Mouse (Mus musculus): ENCODE data around the gene Hint1. TPM values are rescaled to one million over a fixed set of nuclear protein-coding genes. Genes with fewer than 3 reads are reported as not detected.

Gene Hint1
- 311 and 346 TPM in 2 replicates for polyA plus RNA-seq (2012; rRNA removed)

DNA sequence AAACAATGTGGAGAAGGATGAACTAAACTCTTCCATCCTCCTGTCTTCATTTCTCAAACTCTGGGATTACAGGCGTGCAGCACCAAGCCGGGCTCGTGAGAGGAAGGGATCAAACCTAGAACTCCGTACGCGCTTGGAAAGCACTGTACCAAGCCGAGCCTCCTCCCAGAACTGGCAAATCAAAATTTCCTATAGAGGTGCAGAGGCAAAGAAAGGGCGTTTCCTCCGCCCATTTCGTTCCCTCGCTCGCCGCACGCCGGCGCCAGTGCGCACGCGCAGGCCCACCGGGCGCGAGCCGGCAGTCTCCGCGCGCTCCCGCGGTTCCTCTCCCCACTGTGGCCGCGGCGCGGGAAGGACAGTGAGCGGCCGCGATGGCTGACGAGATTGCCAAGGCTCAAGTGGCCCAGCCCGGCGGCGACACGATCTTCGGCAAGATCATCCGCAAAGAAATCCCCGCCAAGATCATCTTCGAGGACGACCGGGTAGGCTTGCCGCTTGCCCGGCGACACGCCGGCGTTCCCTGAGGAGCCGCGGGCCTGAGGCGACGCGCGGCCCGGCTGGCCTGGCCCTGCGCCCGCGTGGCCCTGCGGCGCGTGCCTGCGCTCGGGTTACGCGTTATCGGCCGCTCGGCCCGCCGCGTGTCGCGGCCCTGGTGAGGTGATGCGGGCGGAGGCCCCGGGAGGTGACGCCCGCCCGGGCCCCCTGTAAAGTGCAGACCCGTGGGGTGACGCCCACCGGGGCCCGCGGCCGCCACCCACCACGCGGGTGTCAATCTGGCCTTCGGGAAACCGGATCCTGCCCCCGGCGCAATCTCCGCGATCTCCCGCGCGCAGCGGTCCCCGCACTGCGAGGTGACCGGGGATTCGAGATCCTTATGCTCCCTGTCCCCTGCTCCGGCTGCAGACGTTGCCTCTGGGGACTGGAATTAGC, at the start of gene Hint1:
Gene Hint1, plus strand, starts transcription at position 265 of the 930 bp plus-strand sequence.

DNA sequence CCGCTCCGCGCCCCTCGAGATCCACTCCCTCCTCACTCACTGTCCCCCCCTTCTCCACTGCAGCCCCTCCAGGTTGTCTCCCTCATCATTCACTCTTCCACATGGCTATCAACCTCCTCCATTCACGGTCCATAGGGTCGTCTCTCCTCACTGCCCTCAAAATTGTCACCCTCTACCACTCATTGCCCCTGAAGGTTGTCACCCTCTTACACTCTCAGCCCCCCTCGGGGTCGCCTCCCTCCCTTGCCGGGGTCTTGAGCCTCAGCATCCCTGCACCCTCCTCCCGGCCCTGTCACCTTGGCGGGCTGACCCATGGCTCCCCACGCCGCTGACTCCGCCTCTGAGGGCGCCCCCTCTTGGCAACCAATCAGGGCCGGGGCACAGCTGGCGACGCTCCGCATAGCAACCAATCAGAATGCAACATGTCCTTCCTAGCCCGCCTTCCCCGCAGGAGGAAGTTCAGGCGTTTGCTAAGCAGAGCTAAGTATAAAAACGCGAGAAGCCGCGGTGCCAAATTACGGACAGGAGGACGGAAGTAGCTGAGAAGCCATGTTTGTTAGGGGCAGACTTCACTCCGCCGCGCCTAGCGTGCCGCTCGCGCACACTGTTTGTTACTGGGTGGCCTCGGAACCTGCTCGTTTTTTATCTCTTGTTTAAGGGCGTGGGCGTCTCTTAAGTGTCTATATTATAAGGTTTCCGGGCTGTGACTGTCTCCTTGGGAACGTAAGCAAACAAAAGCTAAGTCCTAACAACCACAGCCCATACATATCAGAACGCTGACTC, 5.7 kb upstream of the Hint1 start, which contains the start of gene Lyrm7:
Gene Lyrm7, minus strand, starts transcription at position 661 of the 783 bp plus-strand sequence.

DNA sequence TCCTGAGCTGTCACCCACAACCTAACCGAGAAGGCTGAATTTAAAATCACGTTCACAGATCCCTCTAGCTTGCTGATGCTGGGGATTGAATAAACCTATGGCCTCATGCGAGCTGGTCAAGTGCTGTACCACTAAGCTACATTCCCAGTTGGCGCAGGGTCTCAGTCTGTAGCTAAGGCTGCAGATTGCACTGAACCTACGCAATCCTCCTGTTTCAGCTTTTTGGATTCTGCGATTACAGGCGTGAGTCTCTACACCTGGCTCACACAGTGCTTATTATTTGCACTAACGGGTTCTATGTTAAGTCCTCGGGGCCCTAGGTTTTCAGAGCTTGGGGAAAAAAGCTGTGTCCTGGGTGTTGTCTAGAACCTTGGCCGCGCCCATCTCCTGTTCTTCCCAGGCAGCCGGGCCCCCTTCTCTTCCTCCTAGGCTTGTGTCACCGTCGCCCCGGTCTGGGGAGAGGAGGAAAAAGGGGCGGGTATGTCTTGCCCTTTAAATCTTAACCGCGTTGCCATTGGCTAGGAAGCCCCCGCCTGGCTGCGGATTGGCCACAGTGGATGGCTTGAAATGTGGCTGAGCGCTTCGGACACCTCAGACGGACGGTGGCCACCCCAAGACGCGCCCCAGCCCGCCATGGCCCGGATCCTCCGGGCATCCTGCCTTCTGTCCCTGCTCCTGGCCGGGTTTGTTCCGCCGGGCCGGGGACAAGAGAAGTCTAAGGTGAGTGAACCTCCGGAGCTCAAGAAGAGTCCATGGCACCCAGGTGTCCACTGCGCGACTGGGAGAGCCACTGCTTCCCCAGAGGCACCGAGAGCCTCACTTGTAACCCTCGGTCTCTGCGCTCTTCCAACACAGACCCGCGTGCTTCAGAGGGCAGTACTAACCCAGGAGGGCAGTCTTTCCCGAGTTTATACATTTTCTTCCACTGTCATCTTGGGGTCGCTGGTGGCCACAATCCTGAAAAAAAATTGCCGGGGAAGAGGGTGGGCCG, 36.4 kb downstream of the Hint1 start, which contains the start of gene Gpx3:
Gene Gpx3, plus strand, starts transcription at position 121 of the 991 bp plus-strand sequence.

Other genes starting within 250 kb of the Hint1 start
- 8.7 and 10.6 TPM in 2 replicates for gene Cdc42se2, start 78.7 kb upstream of the Hint1 start, polyA plus RNA-seq (2012; rRNA removed)
- gene Lyrm7, start 5.5 kb upstream of the Hint1 start, polyA plus RNA-seq (2012; rRNA removed): 2.1 and 2.2 TPM in 2 replicates
- gene Gpx3, start 36.1 kb downstream of the Hint1 start, polyA plus RNA-seq (2012; rRNA removed): 7.6 and 10.4 TPM in 2 replicates
- 4.5 and 5.4 TPM in 2 replicates for gene Tnip1, start 96.5 kb downstream of the Hint1 start, polyA plus RNA-seq (2012; rRNA removed)
- gene Anxa6, start 167.1 kb downstream of the Hint1 start, polyA plus RNA-seq (2012; rRNA removed): 24.1 and 25.6 TPM in 2 replicates
- gene Ccdc69, start 211.7 kb downstream of the Hint1 start, polyA plus RNA-seq (2012; rRNA removed): 0.81 and 1.1 TPM in 2 replicates
- 4.3 and 5.5 TPM in 2 replicates for gene Gm2a, start 231.7 kb downstream of the Hint1 start, polyA plus RNA-seq (2012; rRNA removed)

All from liver, embryonic 14 days (tissue).